Mouse (Mus musculus) ZHBTc4 (cell line): ENCODE data around the gene Mslnl.
A peak's percentile ranks its signal among the peaks of the same experiment; 100 is the strongest.

Source experiments
- DNase-seq: peaks from one replicate; pipeline ENCODE4 v3.0.0-alpha.2; 2011; ENCODE audit warnings: low read depth, low spot score

Gene Mslnl

GRCm38 (mm10) chr17:25735745-25736144 lies at the start of gene Mslnl:
TSS of gene Mslnl (plus strand) at chr17:25736042.
- no peak for DNase-seq

GRCm38 (mm10) chr17:25686323-25686722 lies 49.5 kb upstream of the Mslnl start:
- DNase-seq = peak; percentile 52

GRCm38 (mm10) chr17:25688922-25689321 lies 46.9 kb upstream of the Mslnl start:
- no peak for DNase-seq

GRCm38 (mm10) chr17:25696263-25696662 lies 39.6 kb upstream of the Mslnl start:
- DNase-seq = no peak

- DNase-seq = peak; percentile 84
These were observed 37.4 kb upstream of the Mslnl start for GRCm38 (mm10) chr17:25698446-25698845.

GRCm38 (mm10) chr17:25700863-25701496 lies 34.9 kb upstream of the Mslnl start:
- peak; percentile 81 for DNase-seq

GRCm38 (mm10) chr17:25709994-25710393 lies 25.8 kb upstream of the Mslnl start:
- DNase-seq = no peak

- DNase-seq = no peak
These were observed 24.7 kb upstream of the Mslnl start for GRCm38 (mm10) chr17:25711136-25711535.

GRCm38 (mm10) chr17:25715627-25716026 lies 20.2 kb upstream of the Mslnl start:
- no peak for DNase-seq

- DNase-seq = no peak
These were observed 19.7 kb upstream of the Mslnl start for GRCm38 (mm10) chr17:25716130-25716529.

- DNase-seq = peak; percentile 44
These were observed 18.9 kb upstream of the Mslnl start, which contains the start of gene Gng13 for GRCm38 (mm10) chr17:25716711-25717637. TSS of gene Gng13 (plus strand) at chr17:25717171.

GRCm38 (mm10) chr17:25717691-25718090 lies 18.2 kb upstream of the Mslnl start:
- peak; percentile 33 for DNase-seq

- no peak for DNase-seq
These were observed 14.4 kb upstream of the Mslnl start for GRCm38 (mm10) chr17:25721476-25721875.

GRCm38 (mm10) chr17:25723470-25723869 lies 12.4 kb upstream of the Mslnl start:
- no peak for DNase-seq

- DNase-seq = peak; percentile 78
These were observed 11.9 kb upstream of the Mslnl start for GRCm38 (mm10) chr17:25723919-25724318.

GRCm38 (mm10) chr17:25725264-25725663 lies 10.6 kb upstream of the Mslnl start:
- no peak for DNase-seq

- peak; percentile 100 for DNase-seq
These were observed 8.4 kb upstream of the Mslnl start, which contains the start of the genes Chtf18 and Rpusd1 for GRCm38 (mm10) chr17:25727265-25728008. TSS of gene Chtf18 (minus strand) at chr17:25727419. TSS of gene Rpusd1 (plus strand) at chr17:25727670.

GRCm38 (mm10) chr17:25728009-25728270 lies 7.9 kb upstream of the Mslnl start:
- DNase-seq = no peak

- peak; percentile 77 for DNase-seq
These were observed 3.8 kb upstream of the Mslnl start for GRCm38 (mm10) chr17:25732082-25732481.

- DNase-seq = no peak
These were observed 596 bp upstream of the Mslnl start for GRCm38 (mm10) chr17:25735246-25735645.

GRCm38 (mm10) chr17:25738861-25739260 lies 3.0 kb downstream of the Mslnl start:
- no peak for DNase-seq

- peak; percentile 72 for DNase-seq
These were observed 5.6 kb downstream of the Mslnl start for GRCm38 (mm10) chr17:25741471-25741870.
